Mouse (Mus musculus): Measurements from ENCODE around the gene Ppm1d. TPM values are rescaled to one million over a fixed set of nuclear protein-coding genes. Genes with fewer than 3 reads are reported as not detected.

The Ppm1d gene
- total RNA-seq, 2 experiments from 2014 or later, result 15.0 to 16.3 TPM

Other genes starting within 250 kb of the Ppm1d start
- 10 to 100 TPM; 85.3 to 88.8 TPM for gene Usp32, start 171.1 kb upstream of the Ppm1d start, total RNA-seq (2021)
- gene 1700125H20Rik, start 140.8 kb upstream of the Ppm1d start, total RNA-seq (2021), result not detected
- 10 to 100 TPM; 52.5 to 53.4 TPM for gene Appbp2, start 76.1 kb upstream of the Ppm1d start, total RNA-seq (2021)
- 10 to 100 TPM; 67.5 to 68.6 TPM for gene Bcas3, start 41.9 kb downstream of the Ppm1d start, total RNA-seq (2021)